Mouse (Mus musculus) embryonic facial prominence, embryonic 12.5 days (tissue): ENCODE measurements around the gene Cyb5d1. TPM values are rescaled to one million over a fixed set of nuclear protein-coding genes. Genes with fewer than 3 reads are reported as not detected.
"Not testable (repeated sequence)": the region's sequence is repeated elsewhere in the genome, so short reads cannot be mapped to it uniquely, and the experiment has no call there.

Experiments used
- ATAC-seq: fragments of 200-750 bp; cut with Nextera tagmentation; 2 replicates; pipeline ENCODE4 v1.8.0; 2017; ENCODE audit not compliant: insufficient number of reproducible peaks, insufficient read depth, low FRiP score, low TSS enrichment
- H3K27ac ChIP-seq: fragments of 300-500 bp; sonication (generic); 2 replicates; pipeline ENCODE4 v1.5.1; 2016; ENCODE audit warnings: mild to moderate bottlenecking
- H3K27me3 ChIP-seq: fragments of 300-500 bp; sonication (generic); 2 replicates; pipeline ENCODE4 v1.6.1; 2016; ENCODE audit warnings: mild to moderate bottlenecking, moderate library complexity
- H3K36me3 ChIP-seq: fragments of 300-500 bp; sonication (generic); 2 replicates; pipeline ENCODE4 v1.6.1; 2016; ENCODE audit warnings: mild to moderate bottlenecking
- H3K4me1 ChIP-seq: fragments of 300-500 bp; sonication (generic); 2 replicates; pipeline ENCODE4 v1.6.1; 2016
- H3K4me2 ChIP-seq: fragments of 300-500 bp; sonication (generic); replicated peaks from 2 replicates; pipeline ENCODE4 v1.6.1; 2016; ENCODE audit warnings: mild to moderate bottlenecking, moderate library complexity
- H3K4me3 ChIP-seq: fragments of 300-500 bp; sonication (generic); 2 replicates; pipeline ENCODE4 v1.5.1; 2016; ENCODE audit warnings: mild to moderate bottlenecking
- H3K9ac ChIP-seq: fragments of 300-500 bp; sonication (generic); 2 replicates; pipeline ENCODE4 v1.6.1; 2016; ENCODE audit warnings: mild to moderate bottlenecking, moderate library complexity
- H3K9me3 ChIP-seq: fragments of 300-500 bp; sonication (generic); 2 replicates; pipeline ENCODE4 v1.6.1; 2016; ENCODE audit warnings: mild to moderate bottlenecking, moderate library complexity
- WGBS: fragments of 180-500 bp; shearing (Covaris S2); methylation state at CpG from one replicate; pipeline ENCODE4 v1.1.7; 2016; 5-methylcytosine and 5-hydroxymethylcytosine counted together
- polyA plus RNA-seq: library from polyadenylated mRNA; unstranded; fragments of >200 nt; fragmentation: Nextera tagmentation; extraction: Ambion mirVana; gene quantifications from 2 replicates; pipeline ENCODE4 v1.2.1, GENCODE M21; 2016

Gene Cyb5d1
- polyA plus RNA-seq, result 44.6 and 50.0 TPM in 2 replicates

- H3K9me3 ChIP-seq, H3K27me3 ChIP-seq: not testable (repeated sequence)
- peaks cover 35% of the 10 kb centered on the region for H3K4me1 ChIP-seq
- H3K4me2 ChIP-seq, result peak within 1 kb of the TSS; percentile 64
- peak; percentile 57 for ATAC-seq
- peak within 1 kb of the TSS; percentile 67 for H3K4me3 ChIP-seq
- under 1% methylated on average over 24 of the region's 24 CpGs for WGBS
- peak within 1 kb of the TSS; percentile 78 for H3K9ac ChIP-seq
- peaks cover 12% of the 10 kb centered on the region for H3K36me3 ChIP-seq
- H3K27ac ChIP-seq, result peak within 1 kb of the TSS; percentile 96
These were observed at the start of gene Cyb5d1, which contains the start of gene Naa38 for GRCm38 (mm10) chr11:69395235-69395633. Gene Cyb5d1, minus strand, starts transcription at chr11:69395631. Gene Naa38, plus strand, starts transcription at chr11:69395487.

GRCm38 (mm10) chr11:69443328-69443727, 47.9 kb upstream of the Cyb5d1 start:
- no peak overlapping the region for H3K4me3 ChIP-seq
- no peak overlapping the region for H3K9ac ChIP-seq
- no peak overlapping the region for H3K4me2 ChIP-seq
- no peak for ATAC-seq
- H3K36me3 ChIP-seq, result no peaks in the 10 kb centered on the region
- no peaks in the 10 kb centered on the region for H3K4me1 ChIP-seq
- no peaks in the 10 kb centered on the region for H3K27me3 ChIP-seq
- no peaks in the 10 kb centered on the region for H3K9me3 ChIP-seq
- H3K27ac ChIP-seq, result no peak overlapping the region
- WGBS, result 41% methylated on average over 5 of the region's 5 CpGs

DNA sequence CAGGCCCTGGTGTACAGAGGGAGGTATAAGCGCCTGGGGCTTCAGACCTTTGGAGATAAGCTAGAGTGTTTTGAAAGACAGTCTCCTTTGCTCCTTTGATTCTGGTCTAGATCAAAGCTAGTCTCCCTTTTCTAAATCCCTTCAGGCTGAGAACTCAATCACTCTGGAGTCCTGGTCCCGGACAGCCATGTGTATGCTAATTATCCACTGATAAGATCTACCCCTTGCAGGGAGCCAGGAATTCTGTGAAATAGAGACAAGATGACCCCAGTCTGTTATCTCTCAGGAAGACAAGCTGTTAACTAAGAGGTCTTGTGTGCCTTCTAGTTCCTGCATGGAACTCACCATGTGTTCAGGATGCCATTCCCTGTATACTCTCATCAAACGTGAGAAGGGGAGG, 41.9 kb upstream of the Cyb5d1 start:
- no peaks in the 10 kb centered on the region for H3K27me3 ChIP-seq
- no peak overlapping the region for H3K9ac ChIP-seq
- no peak overlapping the region for H3K4me3 ChIP-seq
- no peaks in the 10 kb centered on the region for H3K36me3 ChIP-seq
- H3K4me2 ChIP-seq, result no peak overlapping the region
- H3K27ac ChIP-seq, result no peak overlapping the region
- H3K9me3 ChIP-seq, result no peaks in the 10 kb centered on the region
- H3K4me1 ChIP-seq, result 0 out of 2 replicates have a peak, but pooled peaks cover 4% of the 10 kb centered on the region
- ATAC-seq, result no peak
- WGBS, result 39% methylated on average over 3 of the region's 3 CpGs

- Histone ChIP-seq H3K4me3 (no peak overlapping the region), H3K4me1 (peaks cover 18% of the 10 kb centered on the region), H3K9me3 (no peaks in the 10 kb centered on the region), H3K27ac (no peak overlapping the region), H3K4me2 (no peak overlapping the region), H3K9ac (no peak overlapping the region), H3K27me3 (no peaks in the 10 kb centered on the region), H3K36me3 (no peaks in the 10 kb centered on the region)
- 59% methylated on average over 6 of the region's 6 CpGs for WGBS
- no peak for ATAC-seq
These were observed 37.8 kb upstream of the Cyb5d1 start for GRCm38 (mm10) chr11:69433189-69433588.

DNA sequence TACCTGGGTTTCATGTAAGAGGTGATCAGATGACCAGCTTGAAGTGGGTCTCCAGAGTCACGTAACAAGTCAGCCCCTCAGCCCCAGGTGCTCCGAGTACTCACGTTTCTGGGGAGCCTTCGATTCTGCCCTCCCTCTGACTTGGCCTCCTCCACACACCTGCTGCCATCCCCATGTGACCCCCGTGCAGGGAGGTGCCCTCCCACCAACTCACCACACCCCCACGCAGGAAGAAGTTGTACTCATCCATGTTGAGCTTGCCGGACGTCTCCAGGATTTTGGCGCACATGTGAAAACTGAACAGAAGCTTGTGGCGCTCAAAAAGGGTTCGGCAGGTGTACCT, 37.2 kb upstream of the Cyb5d1 start:
- H3K9ac ChIP-seq, result no peak overlapping the region
- no peak overlapping the region for H3K4me3 ChIP-seq
- no peaks in the 10 kb centered on the region for H3K36me3 ChIP-seq
- no peak overlapping the region for H3K4me2 ChIP-seq
- 63% methylated on average over 11 of the region's 11 CpGs for WGBS
- no peaks in the 10 kb centered on the region for H3K9me3 ChIP-seq
- no peaks in the 10 kb centered on the region for H3K27me3 ChIP-seq
- no peak overlapping the region for H3K27ac ChIP-seq
- no peak for ATAC-seq
- peaks cover 18% of the 10 kb centered on the region for H3K4me1 ChIP-seq

GRCm38 (mm10) chr11:69431829-69432639, 36.6 kb upstream of the Cyb5d1 start:
- peak; percentile 37 for ATAC-seq
- H3K4me1 ChIP-seq, result peaks cover 16% of the 10 kb centered on the region
- H3K27ac ChIP-seq, result no peak overlapping the region
- no peaks in the 10 kb centered on the region for H3K36me3 ChIP-seq
- H3K4me3 ChIP-seq, result no peak overlapping the region
- H3K27me3 ChIP-seq, result no peaks in the 10 kb centered on the region
- peak overlapping the region; percentile 16; the same call in 1 of the 2 replicates for H3K4me2 ChIP-seq
- no peaks in the 10 kb centered on the region for H3K9me3 ChIP-seq
- WGBS, result 32% methylated on average over 11 of the region's 11 CpGs
- no peak overlapping the region for H3K9ac ChIP-seq

- H3K9ac ChIP-seq, result no peak overlapping the region
- H3K4me2 ChIP-seq, result no peak overlapping the region
- H3K27ac ChIP-seq, result no peak overlapping the region
- no peak overlapping the region for H3K4me3 ChIP-seq
- H3K9me3 ChIP-seq, result no peaks in the 10 kb centered on the region
- no peaks in the 10 kb centered on the region for H3K36me3 ChIP-seq
- ATAC-seq, result no peak
- 86% methylated on average over 15 of the region's 15 CpGs for WGBS
- peaks cover 16% of the 10 kb centered on the region for H3K4me1 ChIP-seq
- H3K27me3 ChIP-seq, result no peaks in the 10 kb centered on the region
These were observed 35.2 kb upstream of the Cyb5d1 start for GRCm38 (mm10) chr11:69430631-69431030.

DNA sequence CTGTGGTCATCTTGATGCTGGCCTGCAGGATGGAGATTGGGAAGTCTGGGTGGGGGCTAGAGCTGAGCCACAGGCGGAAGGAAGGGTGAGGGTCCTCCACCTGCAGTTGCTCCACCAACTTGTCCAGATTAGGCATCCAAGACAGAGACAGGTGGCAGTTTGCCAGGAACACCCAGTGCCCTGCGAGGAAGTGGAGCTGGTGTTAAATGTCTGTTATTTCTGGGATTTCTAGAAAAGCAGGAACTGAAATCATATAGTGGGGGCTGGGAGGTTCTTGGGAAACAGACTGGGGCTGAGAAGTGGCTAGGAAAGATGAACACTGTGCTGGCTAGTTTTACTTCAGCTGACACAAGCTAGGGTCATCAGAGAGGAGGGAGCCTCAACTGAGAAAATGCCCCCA, 33.9 kb upstream of the Cyb5d1 start:
- WGBS, result 49% methylated on average over 2 of the region's 2 CpGs
- Histone ChIP-seq H3K4me3 (no peak overlapping the region), H3K27me3 (no peaks in the 10 kb centered on the region), H3K27ac (peak overlapping the region; percentile 50; the same call in 1 of the 2 replicates), H3K9ac (no peak overlapping the region), H3K4me2 (no peak overlapping the region), H3K36me3 (no peaks in the 10 kb centered on the region), H3K4me1 (peaks cover 16% of the 10 kb centered on the region), H3K9me3 (no peaks in the 10 kb centered on the region)
- no peak for ATAC-seq

- Histone ChIP-seq H3K4me3 (no peak overlapping the region), H3K36me3 (no peaks in the 10 kb centered on the region), H3K4me2 (no peak overlapping the region), H3K27ac (peak overlapping the region; percentile 50; the same call in 1 of the 2 replicates), H3K9me3 (no peaks in the 10 kb centered on the region), H3K4me1 (peaks cover 16% of the 10 kb centered on the region), H3K27me3 (no peaks in the 10 kb centered on the region), H3K9ac (no peak overlapping the region)
- no peak for ATAC-seq
- WGBS, result 25% methylated on average over 4 of the region's 4 CpGs
These were observed 33.3 kb upstream of the Cyb5d1 start for GRCm38 (mm10) chr11:69428751-69429150.

DNA sequence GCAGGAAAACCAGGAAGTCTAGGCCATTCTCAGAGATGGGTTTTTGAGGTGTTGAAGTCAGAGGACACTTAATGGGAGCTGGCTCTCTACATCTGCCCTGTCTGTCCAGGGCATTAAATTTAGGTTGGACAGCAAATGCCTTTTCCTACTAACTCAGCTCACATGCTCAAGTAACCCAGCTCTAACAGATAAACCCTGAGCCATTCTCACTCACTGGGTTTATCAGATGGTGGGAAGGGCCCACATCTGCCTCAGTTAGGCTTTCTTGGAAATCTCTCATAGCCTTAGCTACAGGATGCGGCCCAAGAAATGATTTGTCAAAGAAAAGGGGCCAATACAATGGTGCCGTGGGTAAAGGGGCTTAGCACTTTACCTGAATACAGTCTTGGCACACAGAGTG, 30.8 kb upstream of the Cyb5d1 start:
- 71% methylated on average over 2 of the region's 2 CpGs for WGBS
- Histone ChIP-seq H3K4me3 (no peak overlapping the region), H3K27ac (no peak overlapping the region), H3K9ac (no peak overlapping the region), H3K36me3 (no peaks in the 10 kb centered on the region), H3K27me3 (peaks cover 20% of the 10 kb centered on the region), H3K9me3 (no peaks in the 10 kb centered on the region), H3K4me2 (no peak overlapping the region), H3K4me1 (peaks cover 18% of the 10 kb centered on the region)
- no peak for ATAC-seq

DNA sequence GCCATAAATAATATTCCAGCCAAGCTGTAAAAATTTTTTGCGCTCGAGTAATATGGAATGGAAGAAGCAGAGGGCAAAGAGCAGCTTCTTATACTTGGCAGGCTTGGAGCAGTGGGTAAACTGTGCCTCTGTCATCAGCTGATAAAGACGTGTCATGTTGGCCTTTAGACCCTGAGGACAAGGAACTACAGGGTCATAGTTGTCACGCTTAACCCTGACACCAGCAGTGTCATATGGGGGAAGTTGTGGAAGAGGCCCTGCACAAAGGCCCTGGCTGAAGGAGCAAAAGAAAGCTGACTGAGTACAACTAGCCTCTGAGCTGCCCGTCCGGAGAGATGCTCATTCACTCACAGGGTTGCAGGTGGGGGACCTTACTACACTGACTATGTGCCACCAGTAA, 28.5 kb upstream of the Cyb5d1 start:
- Histone ChIP-seq H3K4me2 (no peak overlapping the region), H3K9ac (no peak overlapping the region), H3K9me3 (no peaks in the 10 kb centered on the region), H3K27me3 (peaks cover 28% of the 10 kb centered on the region), H3K4me3 (no peak overlapping the region), H3K4me1 (peaks cover 26% of the 10 kb centered on the region), H3K36me3 (no peaks in the 10 kb centered on the region), H3K27ac (no peak overlapping the region)
- 72% methylated on average over 6 of the region's 6 CpGs for WGBS
- no peak for ATAC-seq

- WGBS, result 86% methylated on average over 10 of the region's 10 CpGs
These were observed 27.4 kb upstream of the Cyb5d1 start for GRCm38 (mm10) chr11:69422842-69423241.

More at GRCm38 (mm10) chr11:69422842-69423241, 27.4 kb upstream of the Cyb5d1 start:
- H3K4me2 ChIP-seq, result no peak overlapping the region
- H3K9ac ChIP-seq, result no peak overlapping the region
- H3K4me3 ChIP-seq, result no peak overlapping the region
- H3K9me3 ChIP-seq, result no peaks in the 10 kb centered on the region
- H3K27ac ChIP-seq, result no peak overlapping the region
- ATAC-seq, result no peak
- peaks cover 22% of the 10 kb centered on the region for H3K4me1 ChIP-seq
- H3K27me3 ChIP-seq, result peaks cover 28% of the 10 kb centered on the region
- H3K36me3 ChIP-seq, result no peaks in the 10 kb centered on the region
